Mouse (Mus musculus) layer of hippocampus, adult 2 months (tissue): ENCODE data around the gene Btbd9. TPM values are rescaled to one million over a fixed set of nuclear protein-coding genes. Genes with fewer than 3 reads are reported as not detected.

Source experiments
- DNase-seq, 2 experiments: peaks; one replicate each; pipeline ENCODE4 v3.0.0; 2022; ENCODE audit warnings: low spot score in 2 of 2
- H3K27ac ChIP-seq: fragments of 200-600 bp; 2 replicates; pipeline ENCODE4 v1.8.1; 2022
- H3K4me3 ChIP-seq: fragments of 200-600 bp; 2 replicates; pipeline ENCODE4 v1.8.1; 2022; ENCODE audit warnings: mild to moderate bottlenecking
- CTCF ChIP-seq: fragments of 200-600 bp; conservative IDR thresholded peaks from 2 replicates; pipeline ENCODE4 v1.8.1; 2022; ENCODE audit warnings: antibody characterized with exemption, mild to moderate bottlenecking, moderate library complexity
- total RNA-seq, 2 experiments: library from RNA; stranded (reverse); gene quantifications; 2 replicates each; pipeline ENCODE4 v1.2.3; 2021

Btbd9 gene
- total RNA-seq, 2 experiments from 2014 or later: 168 to 187 TPM

- Histone ChIP-seq H3K27ac (peak overlapping the region; percentile 90), H3K4me3 (no peak overlapping the region)
- TF ChIP-seq CTCF: no peak
- DNase-seq: no peak
Measured at GRCm38 (mm10) chr17:30198422-30198821, 377.9 kb downstream of the Btbd9 start.

GRCm38 (mm10) chr17:30197280-30198030 is 378.8 kb downstream of the Btbd9 start:
- H3K4me3 ChIP-seq: no peak overlapping the region
- H3K27ac ChIP-seq: peak overlapping the region; percentile 90
- TF ChIP-seq CTCF: no peak
- peak in 1 of 2 experiments; percentile 8 for DNase-seq

- no peak for TF ChIP-seq CTCF
- Histone ChIP-seq H3K4me3 (no peak overlapping the region), H3K27ac (peak overlapping the region; percentile 90)
- peak in 1 of 2 experiments; percentile 13 for DNase-seq
Measured at GRCm38 (mm10) chr17:30196401-30197279, 379.6 kb downstream of the Btbd9 start.

- no peak for TF ChIP-seq CTCF
- H3K4me3 ChIP-seq: no peak overlapping the region
- peak in 1 of 2 experiments; percentile 8 for DNase-seq
- peak overlapping the region; percentile 70; the same call in 1 of the 2 replicates for H3K27ac ChIP-seq
Measured at GRCm38 (mm10) chr17:30195591-30196183, 380.6 kb downstream of the Btbd9 start.

GRCm38 (mm10) chr17:30194629-30195445 is 381.5 kb downstream of the Btbd9 start:
- DNase-seq: peak; percentile 8 to 14
- H3K4me3 ChIP-seq: no peak overlapping the region
- H3K27ac ChIP-seq: peak overlapping the region; percentile 70
- peak; percentile 62 for TF ChIP-seq CTCF

GRCm38 (mm10) chr17:30194091-30194490 is 382.2 kb downstream of the Btbd9 start:
- TF ChIP-seq CTCF: no peak
- DNase-seq: peak; percentile 0 to 9
- Histone ChIP-seq H3K4me3 (no peak overlapping the region), H3K27ac (peak overlapping the region; percentile 70)

- TF ChIP-seq CTCF: no peak
- Histone ChIP-seq H3K27ac (peak overlapping the region; percentile 70), H3K4me3 (no peak overlapping the region)
- peak; percentile 0 to 8 for DNase-seq
Measured at GRCm38 (mm10) chr17:30193615-30194014, 382.7 kb downstream of the Btbd9 start.

- DNase-seq: peak; percentile 8 to 9
- TF ChIP-seq CTCF: no peak
- peak overlapping the region; percentile 70 for H3K27ac ChIP-seq
- H3K4me3 ChIP-seq: no peak overlapping the region
Measured at GRCm38 (mm10) chr17:30192416-30193005, 383.8 kb downstream of the Btbd9 start.

GRCm38 (mm10) chr17:30191097-30191640 is 385.1 kb downstream of the Btbd9 start:
- DNase-seq: peak; percentile 0 to 9
- Histone ChIP-seq H3K27ac (peak overlapping the region; percentile 94), H3K4me3 (no peak overlapping the region)
- no peak for TF ChIP-seq CTCF

GRCm38 (mm10) chr17:30188031-30188981 is 388.0 kb downstream of the Btbd9 start:
- DNase-seq: peak; percentile 40 to 63
- Histone ChIP-seq H3K4me3 (no peak overlapping the region; the same call in 1 of the 2 replicates), H3K27ac (peak overlapping the region; percentile 94)
- no peak for TF ChIP-seq CTCF

GRCm38 (mm10) chr17:30187581-30187980 is 388.7 kb downstream of the Btbd9 start:
- DNase-seq: peak in 1 of 2 experiments; percentile 14
- H3K4me3 ChIP-seq: no peak overlapping the region; the same call in 1 of the 2 replicates
- no peak for TF ChIP-seq CTCF
- peak overlapping the region; percentile 94 for H3K27ac ChIP-seq
